Mouse (Mus musculus) liver (tissue): ENCODE data around the gene Itgad.

Experiments used
- DNase-seq: peaks from one replicate; pipeline ENCODE4 v3.0.0-alpha.2; 2020; ENCODE audit warnings: mixed read lengths

Gene Itgad

GRCm38 (mm10) chr7:128245547-128245946 is 91.4 kb downstream of the Itgad start:
- no peak for DNase-seq

GRCm38 (mm10) chr7:128246496-128247391 is 92.6 kb downstream of the Itgad start, which contains the start of gene Tgfb1i1:
TSS of gene Tgfb1i1 (plus strand) at chr7:128246812.
- peak; percentile 69 for DNase-seq

GRCm38 (mm10) chr7:128247443-128247842 is 93.3 kb downstream of the Itgad start:
- peak; percentile 94 for DNase-seq

GRCm38 (mm10) chr7:128248081-128249042 is 94.2 kb downstream of the Itgad start:
- DNase-seq = no peak

- no peak for DNase-seq
Measured at GRCm38 (mm10) chr7:128249998-128250397, 95.8 kb downstream of the Itgad start.

- DNase-seq = no peak
Measured at GRCm38 (mm10) chr7:128251946-128252345, 97.8 kb downstream of the Itgad start.

GRCm38 (mm10) chr7:128252609-128253008 is 98.4 kb downstream of the Itgad start:
- no peak for DNase-seq

- DNase-seq = no peak
Measured at GRCm38 (mm10) chr7:128254978-128255377, 100.8 kb downstream of the Itgad start.

GRCm38 (mm10) chr7:128255757-128256156 is 101.6 kb downstream of the Itgad start:
- no peak for DNase-seq

- no peak for DNase-seq
Measured at GRCm38 (mm10) chr7:128256783-128257334, 102.7 kb downstream of the Itgad start.

GRCm38 (mm10) chr7:128265411-128265810 is 111.2 kb downstream of the Itgad start, which contains the start of gene Slc5a2:
TSS of gene Slc5a2 (plus strand) at chr7:128265657.
- no peak for DNase-seq

- no peak for DNase-seq
Measured at GRCm38 (mm10) chr7:128266056-128266455, 111.9 kb downstream of the Itgad start.

- DNase-seq = no peak
Measured at GRCm38 (mm10) chr7:128267391-128267790, 113.2 kb downstream of the Itgad start.

- no peak for DNase-seq
Measured at GRCm38 (mm10) chr7:128267813-128268212, 113.6 kb downstream of the Itgad start.

GRCm38 (mm10) chr7:128270431-128270850 is 116.3 kb downstream of the Itgad start:
- DNase-seq = peak; percentile 93

- DNase-seq = no peak
Measured at GRCm38 (mm10) chr7:128271496-128271895, 117.3 kb downstream of the Itgad start.
